Mouse (Mus musculus) lung, adult 2 months (tissue): ENCODE results near the gene Notch3. TPM values are rescaled to one million over a fixed set of nuclear protein-coding genes. Genes with fewer than 3 reads are reported as not detected.
"Not testable (repeated sequence)": the region's sequence is repeated elsewhere in the genome, so short reads cannot be mapped to it uniquely, and the experiment has no call there.

Source experiments
- DNase-seq: peaks from one replicate; pipeline ENCODE4 v3.0.0; 2022
- H3K4me1 ChIP-seq: fragments of 200-500 bp; 2 replicates; pipeline ENCODE4 v1.6.1; 2011; ENCODE audit warnings: low read length; ENCODE audit not compliant: control insufficient read depth, insufficient read depth
- H3K4me3 ChIP-seq: fragments of 200-500 bp; replicated peaks from 2 replicates; pipeline ENCODE3; 2011; ENCODE audit warnings: low read depth, mild to moderate bottlenecking, control low read depth, low read length; ENCODE audit errors: extremely low read depth
- CTCF ChIP-seq: fragments of 200-500 bp; IDR thresholded peaks from 2 replicates; pipeline ENCODE4 v1.5.1; 2011; ENCODE audit warnings: mild to moderate bottlenecking, low read length, control low read depth; ENCODE audit not compliant: insufficient read depth
- POLR2A ChIP-seq: fragments of 200-500 bp; IDR thresholded peaks from 2 replicates; pipeline ENCODE4 v1.6.1; 2011; ENCODE audit warnings: low read depth, mild to moderate bottlenecking, control low read depth, low read length, borderline replicate concordance; ENCODE audit errors: extremely low read depth
- WGBS: fragments of 180-500 bp; shearing (Covaris S2); methylation state at CpG from one replicate; pipeline ENCODE4 v1.1.7; 2018; 5-methylcytosine and 5-hydroxymethylcytosine counted together
- polyA plus RNA-seq: library from polyadenylated mRNA; depleted of rRNA; stranded (reverse); fragments of >200 nt; gene quantifications from 2 replicates; pipeline ENCODE4 v1.2.3, GENCODE M21; 2012

Gene Notch3
- polyA plus RNA-seq, 1 experiment = 107 TPM

GRCm38 (mm10) chr17:32112434-32113254 is 54.0 kb downstream of the Notch3 start:
- H3K4me3 ChIP-seq = no peak overlapping the region
- WGBS = 87% methylated on average over 8 of the region's 8 CpGs
- H3K4me1 ChIP-seq = peaks cover 8% of the 10 kb centered on the region
- DNase-seq = no peak
- TF ChIP-seq CTCF (no peak), POLR2A (no peak)

GRCm38 (mm10) chr17:32110980-32111780 is 55.5 kb downstream of the Notch3 start:
- DNase-seq = no peak
- Histone ChIP-seq H3K4me1 (peaks cover 2% of the 10 kb centered on the region; the same call in 1 of the 2 replicates), H3K4me3 (no peak overlapping the region)
- 74% methylated on average over 10 of the region's 10 CpGs for WGBS
- TF ChIP-seq POLR2A (no peak), CTCF (no peak)

- H3K4me3 ChIP-seq = no peak overlapping the region
- 41% methylated on average over 2 of the region's 2 CpGs for WGBS
- TF ChIP-seq POLR2A = no peak
- no peak for TF ChIP-seq CTCF
- H3K4me1 ChIP-seq = peaks cover 2% of the 10 kb centered on the region; the same call in 1 of the 2 replicates
- no peak for DNase-seq
Observed at GRCm38 (mm10) chr17:32110424-32110823, 56.2 kb downstream of the Notch3 start.

- WGBS = 65% methylated on average over 6 of the region's 6 CpGs
- no peak overlapping the region for H3K4me3 ChIP-seq
- H3K4me1 ChIP-seq = peaks cover 2% of the 10 kb centered on the region; the same call in 1 of the 2 replicates
- DNase-seq = no peak
- TF ChIP-seq CTCF (no peak), POLR2A (no peak)
Observed at GRCm38 (mm10) chr17:32109201-32109940, 57.3 kb downstream of the Notch3 start.

- not testable (repeated sequence) for DNase-seq, H3K4me1 ChIP-seq, H3K4me3 ChIP-seq
- 60% methylated on average over 5 of the region's 5 CpGs for WGBS
Observed at GRCm38 (mm10) chr17:32108320-32109011, 58.2 kb downstream of the Notch3 start.

GRCm38 (mm10) chr17:32107877-32108276 is 58.8 kb downstream of the Notch3 start:
- Histone ChIP-seq H3K4me1 (no peaks in the 10 kb centered on the region), H3K4me3 (no peak overlapping the region)
- no peak for DNase-seq
- WGBS = 62% methylated on average over 5 of the region's 5 CpGs
- TF ChIP-seq CTCF (no peak), POLR2A (no peak)

GRCm38 (mm10) chr17:32106358-32106757 is 60.3 kb downstream of the Notch3 start:
- no peak for TF ChIP-seq POLR2A
- TF ChIP-seq CTCF = no peak
- Histone ChIP-seq H3K4me3 (no peak overlapping the region), H3K4me1 (no peaks in the 10 kb centered on the region)
- 61% methylated on average over 2 of the region's 2 CpGs for WGBS
- no peak for DNase-seq

- WGBS = 22% methylated on average over 4 of the region's 4 CpGs
- H3K4me1 ChIP-seq = peaks cover 5% of the 10 kb centered on the region; the same call in 1 of the 2 replicates
- DNase-seq = no peak
Observed at GRCm38 (mm10) chr17:32103054-32103453, 63.6 kb downstream of the Notch3 start.

More at GRCm38 (mm10) chr17:32103054-32103453, 63.6 kb downstream of the Notch3 start:
- H3K4me3 ChIP-seq = no peak overlapping the region
- TF ChIP-seq CTCF (peak; percentile 18; the same call in 1 of the 2 replicates), POLR2A (no peak)
